Mouse (Mus musculus) neural tube, embryonic 14.5 days (tissue): ENCODE measurements around the gene Slc4a2. TPM values are rescaled to one million over a fixed set of nuclear protein-coding genes. Genes with fewer than 3 reads are reported as not detected.

Experiments used
- ATAC-seq: fragments of 200-750 bp; cut with Nextera tagmentation; 2 replicates; pipeline ENCODE4 v1.8.0; 2017; ENCODE audit warnings: low read depth, mild to moderate bottlenecking, moderate TSS enrichment, moderate library complexity
- H3K27ac ChIP-seq: fragments of 300-500 bp; sonication (generic); 2 replicates; pipeline ENCODE4 v1.5.1; 2014; ENCODE audit warnings: low read depth, mild to moderate bottlenecking, control low read depth, low read length, moderate library complexity, mixed read lengths
- H3K27me3 ChIP-seq: fragments of 300-500 bp; sonication (generic); 2 replicates; pipeline ENCODE4 v1.6.1; 2014; ENCODE audit warnings: low read length; ENCODE audit not compliant: control insufficient read depth, insufficient read depth
- H3K36me3 ChIP-seq: fragments of 300-500 bp; sonication (generic); 2 replicates; pipeline ENCODE4 v1.6.1; 2014; ENCODE audit warnings: low read length, mixed read lengths; ENCODE audit not compliant: control insufficient read depth, insufficient read depth
- H3K4me1 ChIP-seq: fragments of 300-500 bp; sonication (generic); 2 replicates; pipeline ENCODE4 v1.6.1; 2014; ENCODE audit warnings: low read length; ENCODE audit not compliant: control insufficient read depth, insufficient read depth
- H3K4me2 ChIP-seq: fragments of 300-500 bp; sonication (generic); 2 replicates; pipeline ENCODE4 v1.6.1; 2014; ENCODE audit warnings: mild to moderate bottlenecking, low read depth, low read length, control low read depth
- H3K4me3 ChIP-seq: fragments of 300-500 bp; sonication (generic); 2 replicates; pipeline ENCODE4 v1.5.1; 2014; ENCODE audit warnings: low read depth, low read length, control low read depth, mixed read lengths
- H3K9ac ChIP-seq: fragments of 300-500 bp; sonication (generic); replicated peaks from 2 replicates; pipeline ENCODE4 v1.6.1; 2014; ENCODE audit warnings: low read depth, mild to moderate bottlenecking, control low read depth, low read length, mixed read lengths
- H3K9me3 ChIP-seq: fragments of 300-500 bp; sonication (generic); 2 replicates; pipeline ENCODE4 v1.6.1; 2016; ENCODE audit warnings: low read length; ENCODE audit not compliant: control insufficient read depth
- WGBS: fragments of 180-500 bp; shearing (Covaris S2); extraction: QIAGEN DNeasy Blood & Tissue Kit; methylation state at CpG from one replicate; pipeline ENCODE4 v1.1.7; 2014; 5-methylcytosine and 5-hydroxymethylcytosine counted together
- polyA plus RNA-seq: library from polyadenylated mRNA; unstranded; fragments of >200 nt; fragmentation: Nextera tagmentation; extraction: Ambion mirVana; gene quantifications from 2 replicates; pipeline ENCODE4 v1.2.1, GENCODE M21; 2014

Slc4a2 gene
- 11.2 and 13.8 TPM in 2 replicates for polyA plus RNA-seq

- Histone ChIP-seq H3K9ac (peak within 1 kb of the TSS; percentile 80), H3K4me2 (peak within 1 kb of the TSS; percentile 83), H3K27ac (peak within 1 kb of the TSS; percentile 86), H3K27me3 (no peaks in the 10 kb centered on the region), H3K9me3 (no peaks in the 10 kb centered on the region), H3K36me3 (peaks cover 7% of the 10 kb centered on the region; the same call in 1 of the 2 replicates), H3K4me1 (peaks cover 26% of the 10 kb centered on the region; the same call in 1 of the 2 replicates), H3K4me3 (peak within 1 kb of the TSS; percentile 52)
- ATAC-seq = peak; percentile 97
- WGBS = under 1% methylated on average over 46 of the region's 46 CpGs
Measured at GRCm38 (mm10) chr5:24423129-24424003, at the start of gene Slc4a2, which contains the start of gene Cdk5. TSS of gene Slc4a2 (plus strand) at chr5:24423837. TSS of gene Cdk5 (minus strand) at chr5:24423530.

GRCm38 (mm10) chr5:24374216-24374615, 49.4 kb upstream of the Slc4a2 start:
- H3K4me3 ChIP-seq = no peak overlapping the region
- no peaks in the 10 kb centered on the region for H3K4me1 ChIP-seq
- H3K9ac ChIP-seq = no peak overlapping the region
- ATAC-seq = no peak
- no peaks in the 10 kb centered on the region for H3K9me3 ChIP-seq
- H3K36me3 ChIP-seq = no peaks in the 10 kb centered on the region
- H3K27ac ChIP-seq = no peak overlapping the region
- 66% methylated on average over 6 of the region's 6 CpGs for WGBS
- H3K27me3 ChIP-seq = no peaks in the 10 kb centered on the region
- H3K4me2 ChIP-seq = no peak overlapping the region

DNA sequence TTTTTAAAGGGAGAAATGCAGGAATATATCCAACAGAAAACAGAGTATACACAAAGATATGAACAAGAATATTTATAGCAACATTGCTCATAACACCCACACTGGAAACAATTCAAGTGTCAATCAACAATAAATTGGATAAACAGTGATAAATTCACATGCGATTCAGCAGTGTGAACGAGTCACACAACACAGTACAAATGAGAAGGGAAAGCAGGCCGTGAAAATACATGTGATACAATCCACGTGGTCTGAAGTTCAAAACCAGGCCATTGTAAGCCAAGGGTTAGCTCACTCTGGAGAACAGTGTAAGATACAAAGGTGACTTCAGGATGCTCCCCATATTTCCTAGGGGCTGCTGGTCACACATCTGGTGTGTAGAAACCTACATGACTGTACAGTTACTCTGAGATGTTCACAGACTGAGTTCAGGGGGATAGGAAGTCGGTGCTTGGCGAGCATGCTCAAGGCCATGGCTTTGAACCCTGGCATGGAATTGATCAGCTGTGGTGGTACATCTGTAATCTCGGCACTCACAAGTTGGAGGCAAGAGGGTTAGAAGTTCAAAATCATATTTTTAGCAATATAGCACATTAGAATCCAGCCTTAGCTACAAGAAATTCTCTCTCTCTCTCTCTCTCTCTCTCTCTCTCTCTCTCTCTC, 48.8 kb upstream of the Slc4a2 start:
- Histone ChIP-seq H3K4me3 (no peak overlapping the region), H3K27ac (no peak overlapping the region), H3K4me1 (no peaks in the 10 kb centered on the region), H3K27me3 (no peaks in the 10 kb centered on the region), H3K4me2 (no peak overlapping the region), H3K9me3 (no peaks in the 10 kb centered on the region), H3K9ac (no peak overlapping the region), H3K36me3 (no peaks in the 10 kb centered on the region)
- WGBS = 89% methylated on average over 7 of the region's 7 CpGs
- ATAC-seq = no peak

DNA sequence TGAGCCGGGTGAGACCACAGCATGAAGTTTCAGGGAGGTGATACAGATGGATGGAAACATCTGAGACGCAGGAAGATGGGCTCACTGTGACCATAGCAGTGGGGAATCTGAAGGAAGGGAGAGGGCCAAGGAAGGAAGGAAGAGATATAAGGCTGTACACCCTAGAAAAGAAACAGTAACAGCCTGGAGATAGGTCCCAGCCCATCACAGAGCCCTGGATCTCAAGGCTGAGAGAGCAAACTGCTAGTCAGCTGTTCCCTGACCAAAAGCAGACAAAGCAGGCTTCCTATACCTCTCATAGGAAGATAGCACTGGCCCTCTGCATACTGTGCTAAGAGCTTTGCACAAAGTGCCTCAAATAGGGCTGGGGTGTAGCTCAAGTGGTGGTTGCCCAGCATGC, 44.9 kb upstream of the Slc4a2 start:
- no peak overlapping the region for H3K4me2 ChIP-seq
- 0 out of 2 replicates have a peak, but pooled peaks cover 6% of the 10 kb centered on the region for H3K4me1 ChIP-seq
- WGBS = 88% methylated on average over 2 of the region's 2 CpGs
- H3K9me3 ChIP-seq = no peaks in the 10 kb centered on the region
- ATAC-seq = no peak
- no peak overlapping the region for H3K27ac ChIP-seq
- no peaks in the 10 kb centered on the region for H3K36me3 ChIP-seq
- no peak overlapping the region for H3K9ac ChIP-seq
- no peaks in the 10 kb centered on the region for H3K27me3 ChIP-seq
- H3K4me3 ChIP-seq = no peak overlapping the region

DNA sequence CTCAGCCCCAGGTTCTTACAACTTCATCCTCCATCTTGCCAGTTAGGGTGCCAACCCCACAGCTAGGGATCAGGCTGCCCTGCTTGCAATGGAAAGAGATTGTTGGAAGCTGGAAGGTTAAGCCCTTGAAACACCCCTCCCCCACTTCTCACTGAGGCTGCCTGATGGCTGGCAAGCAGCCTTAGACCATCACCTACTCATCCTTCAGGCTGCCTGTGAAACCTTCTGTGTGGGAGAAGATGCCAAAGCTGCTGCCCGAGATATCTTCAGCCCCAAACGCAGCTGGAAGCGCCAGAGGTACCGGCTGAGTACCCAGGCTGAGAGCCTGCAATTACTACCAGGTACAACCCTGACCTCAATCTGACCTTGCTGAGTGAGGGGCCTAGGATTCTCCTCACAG, 44.1 kb upstream of the Slc4a2 start:
- Histone ChIP-seq H3K36me3 (no peaks in the 10 kb centered on the region), H3K9me3 (no peaks in the 10 kb centered on the region), H3K4me2 (no peak overlapping the region), H3K27me3 (no peaks in the 10 kb centered on the region), H3K4me1 (0 out of 2 replicates have a peak, but pooled peaks cover 6% of the 10 kb centered on the region), H3K4me3 (no peak overlapping the region), H3K27ac (no peak overlapping the region), H3K9ac (no peak overlapping the region)
- ATAC-seq = no peak
- WGBS = 85% methylated on average over 4 of the region's 4 CpGs

DNA sequence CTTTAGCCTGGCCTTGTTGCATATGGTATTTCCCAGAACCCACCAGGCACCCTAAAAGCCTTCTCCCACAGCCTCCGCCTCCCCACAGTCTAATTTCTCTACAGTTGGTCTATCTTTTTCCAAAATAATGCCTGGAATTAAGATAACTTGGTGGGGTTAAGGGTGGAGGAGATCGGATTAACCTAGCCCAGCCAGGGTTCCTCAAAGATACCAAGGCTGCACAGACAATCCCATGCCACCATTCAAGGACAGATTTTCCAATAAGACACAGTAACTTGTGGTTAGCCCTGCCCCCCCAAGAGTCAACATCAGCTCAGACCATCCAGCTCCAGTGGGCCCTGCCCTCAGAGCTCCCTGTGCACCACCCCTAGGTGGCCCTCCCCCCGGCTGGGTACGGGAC, 43.1 kb upstream of the Slc4a2 start:
- H3K9ac ChIP-seq = no peak overlapping the region
- no peak overlapping the region for H3K4me3 ChIP-seq
- 0 out of 2 replicates have a peak, but pooled peaks cover 6% of the 10 kb centered on the region for H3K4me1 ChIP-seq
- no peak overlapping the region for H3K27ac ChIP-seq
- no peaks in the 10 kb centered on the region for H3K36me3 ChIP-seq
- H3K4me2 ChIP-seq = no peak overlapping the region
- 93% methylated on average over 4 of the region's 4 CpGs for WGBS
- H3K27me3 ChIP-seq = no peaks in the 10 kb centered on the region
- no peaks in the 10 kb centered on the region for H3K9me3 ChIP-seq
- no peak for ATAC-seq

DNA sequence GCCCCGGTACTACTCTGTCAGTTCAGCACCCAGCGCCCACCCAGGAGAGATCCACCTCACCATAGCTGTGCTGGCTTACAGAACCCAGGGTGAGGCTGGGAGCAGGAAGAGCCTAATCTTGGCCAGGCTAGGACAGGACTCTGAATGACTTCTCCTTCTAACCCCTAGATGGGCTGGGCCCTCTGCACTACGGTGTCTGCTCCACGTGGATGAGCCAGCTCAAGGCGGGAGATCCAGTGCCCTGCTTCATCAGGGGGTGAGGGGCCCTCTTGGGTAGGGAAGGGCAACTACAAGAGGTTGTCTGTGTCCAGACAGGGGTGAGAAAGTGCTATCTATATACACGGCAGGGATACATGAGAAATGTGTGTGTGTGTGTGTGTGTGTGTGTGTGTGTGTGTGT, 42.2 kb upstream of the Slc4a2 start:
- 69% methylated on average over 6 of the region's 6 CpGs for WGBS
- Histone ChIP-seq H3K4me1 (0 out of 2 replicates have a peak, but pooled peaks cover 6% of the 10 kb centered on the region), H3K9ac (no peak overlapping the region), H3K36me3 (no peaks in the 10 kb centered on the region), H3K27me3 (no peaks in the 10 kb centered on the region; the same call in 1 of the 2 replicates), H3K27ac (no peak overlapping the region), H3K4me3 (no peak overlapping the region), H3K9me3 (no peaks in the 10 kb centered on the region), H3K4me2 (no peak overlapping the region)
- ATAC-seq = no peak

DNA sequence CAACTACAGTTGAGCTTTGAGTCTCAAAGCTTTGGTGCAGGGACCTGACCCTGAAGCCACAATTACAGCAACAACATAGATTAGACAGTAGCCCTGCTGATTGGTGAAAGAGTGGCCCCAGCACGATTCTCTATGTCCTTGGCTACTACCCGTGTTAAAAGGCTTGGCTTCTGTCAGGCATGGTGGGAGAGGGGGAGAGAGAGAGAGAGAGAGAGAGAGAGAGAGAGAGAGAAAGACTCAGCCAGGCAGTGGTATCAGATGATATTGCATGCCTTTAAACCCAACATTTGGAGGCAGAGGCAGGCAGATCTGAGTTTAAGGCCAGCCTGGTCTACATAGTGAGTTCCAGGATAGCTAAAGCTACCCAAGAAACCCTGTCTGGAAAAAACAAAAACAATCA, 41.6 kb upstream of the Slc4a2 start:
- H3K27ac ChIP-seq = no peak overlapping the region
- H3K36me3 ChIP-seq = no peaks in the 10 kb centered on the region
- H3K9me3 ChIP-seq = no peaks in the 10 kb centered on the region
- no peak for ATAC-seq
- H3K4me3 ChIP-seq = no peak overlapping the region
- H3K4me1 ChIP-seq = 0 out of 2 replicates have a peak, but pooled peaks cover 6% of the 10 kb centered on the region
- no peaks in the 10 kb centered on the region; the same call in 1 of the 2 replicates for H3K27me3 ChIP-seq
- no peak overlapping the region for H3K4me2 ChIP-seq
- no peak overlapping the region for H3K9ac ChIP-seq
- 67% methylated on average over 2 of the region's 2 CpGs for WGBS
